Mouse (Mus musculus): ENCODE results near the gene Ankrd26. TPM values are rescaled to one million over a fixed set of nuclear protein-coding genes. Genes with fewer than 3 reads are reported as not detected.
"Not testable (repeated sequence)": the region's sequence is repeated elsewhere in the genome, so short reads cannot be mapped to it uniquely, and the experiment has no call there.

Ankrd26 gene
- total RNA-seq (2021) (1 to 10 TPM; 2.6 to 4.5 TPM), polyA plus RNA-seq (2012; rRNA removed) (0.22 TPM in 2 replicates)
- long read RNA-seq, full-length matches to known transcripts, result 1 of 3 reads
- long read RNA-seq, partial matches to known transcripts, result 1 of 3 reads
- long read RNA-seq, other reads (novel, unspliced or antisense), result 1 of 3 reads

- peak; percentile 97 for DNase-seq
Measured at GRCm38 (mm10) chr6:118561745-118562609, at the start of gene Ankrd26. Ankrd26 (minus strand) TSS chr6:118562226.

- DNase-seq, result no peak
Measured at GRCm38 (mm10) chr6:118608906-118609305, 46.9 kb upstream of the Ankrd26 start.

- DNase-seq, result no peak
Measured at GRCm38 (mm10) chr6:118605974-118606373, 43.9 kb upstream of the Ankrd26 start.

- no peak for DNase-seq
Measured at GRCm38 (mm10) chr6:118603825-118604224, 41.8 kb upstream of the Ankrd26 start.

- no peak for DNase-seq
Measured at GRCm38 (mm10) chr6:118595681-118596055, 33.6 kb upstream of the Ankrd26 start.

GRCm38 (mm10) chr6:118594833-118595680 is 33.0 kb upstream of the Ankrd26 start:
- no peak for DNase-seq

- DNase-seq, result no peak
Measured at GRCm38 (mm10) chr6:118594070-118594469, 32.0 kb upstream of the Ankrd26 start.

GRCm38 (mm10) chr6:118593377-118594061 is 31.5 kb upstream of the Ankrd26 start:
- DNase-seq, result peak; percentile 29

- DNase-seq, result no peak
Measured at GRCm38 (mm10) chr6:118592662-118593376, 30.8 kb upstream of the Ankrd26 start.

GRCm38 (mm10) chr6:118578741-118579140 is 16.7 kb upstream of the Ankrd26 start:
- not testable (repeated sequence) for DNase-seq

- no peak for DNase-seq
Measured at GRCm38 (mm10) chr6:118574351-118574750, 12.3 kb upstream of the Ankrd26 start.

- DNase-seq, result no peak
Measured at GRCm38 (mm10) chr6:118567816-118568215, 5.8 kb upstream of the Ankrd26 start.

- no peak for DNase-seq
Measured at GRCm38 (mm10) chr6:118561225-118561624, 801 bp downstream of the Ankrd26 start.

GRCm38 (mm10) chr6:118538627-118539026 is 23.4 kb downstream of the Ankrd26 start:
- DNase-seq, result no peak

GRCm38 (mm10) chr6:118537201-118537600 is 24.8 kb downstream of the Ankrd26 start:
- not testable (repeated sequence) for DNase-seq

- DNase-seq, result no peak
Measured at GRCm38 (mm10) chr6:118535321-118535720, 26.7 kb downstream of the Ankrd26 start.

- no peak for DNase-seq
Measured at GRCm38 (mm10) chr6:118533381-118533780, 28.6 kb downstream of the Ankrd26 start.

- DNase-seq, result no peak
Measured at GRCm38 (mm10) chr6:118520668-118521067, 41.4 kb downstream of the Ankrd26 start.

GRCm38 (mm10) chr6:118513335-118514012 is 48.6 kb downstream of the Ankrd26 start:
- DNase-seq, result no peak

- DNase-seq, result no peak
Measured at GRCm38 (mm10) chr6:118499010-118499409, 63.0 kb downstream of the Ankrd26 start.

- DNase-seq, result no peak
Measured at GRCm38 (mm10) chr6:118482125-118482524, 79.9 kb downstream of the Ankrd26 start.

Data from adrenal gland, adult 2 months (tissue).